Mouse (Mus musculus): ENCODE data around the gene Ryr3. TPM values are rescaled to one million over a fixed set of nuclear protein-coding genes. Genes with fewer than 3 reads are reported as not detected.

Gene Ryr3
- polyA plus RNA-seq, 1 experiment from 2014 or later: 3.7 TPM

DNA sequence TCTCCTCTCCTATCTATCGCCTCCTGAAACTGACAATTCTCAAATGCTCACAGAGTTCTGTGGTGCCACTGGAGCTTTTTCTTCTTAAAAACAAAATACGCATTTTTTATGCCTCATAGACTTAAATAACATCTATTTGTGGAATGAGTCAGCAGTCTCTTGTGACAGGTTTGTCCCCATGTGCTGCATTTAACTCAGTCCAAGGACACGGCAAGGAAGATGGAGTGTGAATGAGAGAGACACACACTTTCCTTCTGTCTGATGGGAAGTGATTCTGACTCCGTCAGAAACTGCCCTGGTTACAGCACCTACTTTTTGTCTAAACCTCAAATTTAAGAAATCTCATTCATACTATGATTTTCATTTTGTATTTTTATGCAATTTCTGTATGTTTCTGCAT lies 306.3 kb downstream of the Ryr3 start:
- WGBS: 74% methylated on average over 4 of the region's 4 CpGs
- no peak overlapping the region for H3K4me3 ChIP-seq
- H3K4me1 ChIP-seq: no peaks in the 10 kb centered on the region
- H3K27ac ChIP-seq (replicated peaks): no peak overlapping the region
- no peaks in the 10 kb centered on the region for H3K9me3 ChIP-seq
- H3K36me3 ChIP-seq: no peaks in the 10 kb centered on the region
- H3K9ac ChIP-seq: no peak overlapping the region
- H3K27me3 ChIP-seq (replicated peaks): no peaks in the 10 kb centered on the region
- H3K4me2 ChIP-seq: no peak overlapping the region
- ATAC-seq (ENCODE audit: extremely low read depth, insufficient number of reproducible peaks, low FRiP score, low TSS enrichment): no peak

DNA sequence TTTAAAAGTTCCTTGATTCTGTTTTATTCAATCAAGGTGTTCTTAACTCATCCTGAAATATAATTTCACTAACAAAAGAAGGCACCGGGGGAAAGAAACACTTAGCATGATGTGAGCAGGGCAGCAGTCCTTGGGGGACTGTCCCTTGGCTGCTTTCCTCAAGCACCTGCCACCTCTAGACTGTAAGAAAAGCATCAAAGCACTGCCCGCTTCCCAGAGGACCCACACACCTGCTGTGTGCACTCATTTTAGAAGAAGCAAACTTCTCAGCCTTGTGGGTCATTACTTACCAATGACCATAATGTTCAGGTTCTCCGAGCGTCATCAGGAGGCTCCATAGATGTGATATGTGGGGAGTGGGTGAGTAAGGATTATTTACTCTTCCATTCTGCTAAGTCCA lies 307.8 kb downstream of the Ryr3 start:
- H3K4me3 ChIP-seq: no peak overlapping the region
- ATAC-seq (ENCODE audit: extremely low read depth, insufficient number of reproducible peaks, low FRiP score, low TSS enrichment): no peak
- H3K27ac ChIP-seq (replicated peaks): no peak overlapping the region
- H3K4me1 ChIP-seq: no peaks in the 10 kb centered on the region
- no peaks in the 10 kb centered on the region for H3K36me3 ChIP-seq
- no peaks in the 10 kb centered on the region for H3K9me3 ChIP-seq
- WGBS: 73% methylated on average over 4 of the region's 4 CpGs
- no peak overlapping the region for H3K9ac ChIP-seq
- H3K27me3 ChIP-seq (replicated peaks): no peaks in the 10 kb centered on the region
- H3K4me2 ChIP-seq: no peak overlapping the region

DNA sequence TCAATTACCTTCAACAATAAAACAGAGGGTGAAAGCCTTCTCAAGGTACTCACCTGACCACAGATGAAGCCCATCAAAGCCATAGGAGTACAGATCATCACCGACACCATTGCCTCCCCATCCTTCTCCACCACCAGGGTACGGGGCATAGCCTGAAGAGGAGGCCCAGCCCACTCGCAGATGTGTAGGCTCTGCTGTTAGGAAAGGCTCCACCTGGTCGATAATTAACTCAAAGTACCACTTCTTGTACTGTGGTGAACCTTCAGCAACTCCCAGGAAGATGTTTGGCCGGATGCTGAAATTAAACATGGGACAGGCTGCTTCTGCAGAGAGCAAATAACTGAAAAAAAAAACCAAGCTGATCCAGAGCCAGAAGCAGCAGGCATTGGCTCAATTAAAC lies 316.1 kb downstream of the Ryr3 start:
- Histone ChIP-seq H3K27me3 (replicated peaks) (no peaks in the 10 kb centered on the region), H3K4me2 (no peak overlapping the region), H3K9me3 (no peaks in the 10 kb centered on the region), H3K4me1 (0 out of 2 replicates have a peak, but pooled peaks cover 4% of the 10 kb centered on the region), H3K27ac (replicated peaks) (no peak overlapping the region), H3K4me3 (no peak overlapping the region), H3K9ac (no peak overlapping the region), H3K36me3 (no peaks in the 10 kb centered on the region)
- WGBS: 55% methylated on average over 5 of the region's 5 CpGs
- ATAC-seq (ENCODE audit: extremely low read depth, insufficient number of reproducible peaks, low FRiP score, low TSS enrichment): no peak

DNA sequence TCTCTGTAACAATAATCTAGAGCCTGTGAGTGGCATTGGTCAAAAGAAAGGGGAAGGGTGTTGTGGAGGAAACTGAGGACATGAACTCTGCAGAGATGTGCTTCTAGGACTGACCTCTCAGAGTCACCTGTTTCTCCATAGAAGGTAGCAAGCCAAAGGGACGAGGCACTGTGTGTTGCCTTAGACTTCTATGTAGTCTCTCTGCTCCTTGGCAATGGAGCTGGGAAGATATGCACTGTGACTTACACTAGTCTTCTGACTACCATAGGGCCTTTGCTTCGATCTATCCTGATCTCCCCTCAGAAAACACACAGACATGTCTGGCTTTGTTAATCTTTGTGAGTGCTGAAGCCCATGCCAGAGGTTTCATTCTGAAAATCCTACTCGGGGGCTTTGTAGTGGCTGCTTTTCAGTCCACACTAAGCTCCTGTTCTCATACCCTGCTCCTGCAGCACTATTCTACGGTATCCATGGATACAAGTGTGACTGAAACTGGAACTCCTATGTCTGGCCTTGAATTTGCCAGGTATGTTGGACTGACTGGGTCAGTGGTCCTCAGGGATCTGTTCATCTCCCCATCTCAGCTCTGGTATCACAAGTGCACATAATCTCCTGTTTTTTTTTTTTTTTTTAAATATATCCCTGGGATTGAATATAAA lies 332.3 kb downstream of the Ryr3 start:
- Histone ChIP-seq H3K36me3 (no peaks in the 10 kb centered on the region), H3K9me3 (no peaks in the 10 kb centered on the region), H3K27ac (replicated peaks) (no peak overlapping the region), H3K27me3 (replicated peaks) (no peaks in the 10 kb centered on the region), H3K4me1 (no peaks in the 10 kb centered on the region), H3K4me3 (no peak overlapping the region), H3K9ac (no peak overlapping the region), H3K4me2 (no peak overlapping the region)
- WGBS: 70% methylated on average over 4 of the region's 4 CpGs
- ATAC-seq (ENCODE audit: extremely low read depth, insufficient number of reproducible peaks, low FRiP score, low TSS enrichment): no peak

DNA sequence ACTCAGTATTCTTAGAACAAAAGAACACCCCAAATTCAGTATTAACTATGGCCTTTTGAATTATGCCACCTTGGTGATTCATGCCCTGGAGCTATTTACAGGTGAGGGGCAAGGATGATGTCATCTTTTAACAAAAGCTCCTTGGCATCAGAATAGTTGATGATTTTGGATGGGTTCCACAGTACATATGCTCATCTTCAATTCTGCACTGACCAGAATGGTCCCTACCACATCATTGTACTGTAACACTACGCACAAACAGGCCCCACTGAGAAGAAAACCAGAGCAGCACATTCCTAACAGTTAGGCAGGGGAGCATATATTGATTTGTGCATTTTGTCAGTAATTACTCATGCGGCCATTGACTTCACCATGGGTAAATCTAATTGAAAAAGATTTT lies 335.1 kb downstream of the Ryr3 start:
- H3K4me3 ChIP-seq: no peak overlapping the region
- H3K27me3 ChIP-seq (replicated peaks): no peaks in the 10 kb centered on the region
- no peaks in the 10 kb centered on the region for H3K9me3 ChIP-seq
- no peak overlapping the region for H3K27ac ChIP-seq (replicated peaks)
- H3K4me2 ChIP-seq: no peak overlapping the region
- no peaks in the 10 kb centered on the region for H3K4me1 ChIP-seq
- no peak for ATAC-seq (ENCODE audit: extremely low read depth, insufficient number of reproducible peaks, low FRiP score, low TSS enrichment)
- H3K36me3 ChIP-seq: no peaks in the 10 kb centered on the region
- 77% methylated on average over 2 of the region's 2 CpGs for WGBS
- H3K9ac ChIP-seq: no peak overlapping the region

DNA sequence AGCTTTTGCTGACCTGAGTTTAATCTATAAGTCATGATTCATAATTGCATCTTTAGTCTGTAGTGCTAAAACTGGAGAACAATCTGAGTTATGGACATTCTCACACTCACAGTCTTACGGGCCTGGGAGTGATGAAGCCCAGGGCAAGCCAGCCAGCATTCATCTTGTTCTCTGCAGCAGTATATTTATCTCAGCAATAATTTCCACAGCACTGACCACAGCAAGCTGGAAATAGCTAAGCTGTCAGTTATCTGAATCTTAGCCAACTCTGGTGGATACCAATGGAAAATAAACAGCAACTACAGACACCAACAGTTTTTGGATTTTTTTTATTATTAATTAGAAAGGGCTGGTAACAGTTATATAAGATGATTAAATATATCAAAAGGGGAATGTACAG lies 335.5 kb downstream of the Ryr3 start:
- Histone ChIP-seq H3K4me3 (no peak overlapping the region), H3K27me3 (replicated peaks) (no peaks in the 10 kb centered on the region), H3K27ac (replicated peaks) (no peak overlapping the region), H3K4me1 (no peaks in the 10 kb centered on the region), H3K4me2 (no peak overlapping the region), H3K36me3 (no peaks in the 10 kb centered on the region), H3K9ac (no peak overlapping the region), H3K9me3 (no peaks in the 10 kb centered on the region)
- no peak for ATAC-seq (ENCODE audit: extremely low read depth, insufficient number of reproducible peaks, low FRiP score, low TSS enrichment)
- WGBS: 48% methylated on average over 1 of the region's 1 CpGs

- H3K36me3 ChIP-seq: no peaks in the 10 kb centered on the region
- H3K4me2 ChIP-seq: no peak overlapping the region
- no peaks in the 10 kb centered on the region for H3K4me1 ChIP-seq
- no peaks in the 10 kb centered on the region for H3K9me3 ChIP-seq
- no peak for ATAC-seq (ENCODE audit: extremely low read depth, insufficient number of reproducible peaks, low FRiP score, low TSS enrichment)
- no peak overlapping the region for H3K4me3 ChIP-seq
- H3K27ac ChIP-seq (replicated peaks): no peak overlapping the region
- no peaks in the 10 kb centered on the region for H3K27me3 ChIP-seq (replicated peaks)
- H3K9ac ChIP-seq: no peak overlapping the region
- WGBS: 70% methylated on average over 3 of the region's 3 CpGs
Measured at GRCm38 (mm10) chr2:112877404-112877803, 339.5 kb downstream of the Ryr3 start.

DNA sequence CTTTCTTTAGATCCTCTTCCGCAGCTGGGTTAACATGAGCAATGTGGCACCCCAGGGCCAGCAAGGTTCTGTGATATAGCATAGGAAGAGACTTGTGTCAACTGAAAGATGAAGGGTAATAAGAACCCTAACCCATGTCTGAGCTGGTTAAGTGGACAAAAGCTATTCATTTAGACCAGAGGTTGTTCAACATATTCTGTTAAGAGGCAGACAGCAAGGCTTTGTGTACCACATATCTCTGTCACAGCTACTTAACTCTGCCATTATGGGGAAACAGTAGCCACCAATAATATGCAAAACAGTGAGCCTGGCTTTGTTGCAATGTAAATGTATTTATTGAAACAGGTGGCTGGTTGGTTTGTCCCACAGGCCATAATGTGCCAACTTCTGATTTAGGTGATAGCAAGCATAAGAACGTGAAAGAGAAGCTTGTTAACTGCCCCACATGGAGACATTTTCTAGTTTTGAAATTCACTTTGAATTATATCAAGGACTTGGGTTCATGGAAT lies 350.8 kb downstream of the Ryr3 start:
- Histone ChIP-seq H3K9me3 (no peaks in the 10 kb centered on the region), H3K4me3 (no peak overlapping the region), H3K36me3 (no peaks in the 10 kb centered on the region), H3K27me3 (replicated peaks) (no peaks in the 10 kb centered on the region), H3K9ac (no peak overlapping the region), H3K27ac (replicated peaks) (no peak overlapping the region), H3K4me2 (no peak overlapping the region), H3K4me1 (no peaks in the 10 kb centered on the region)
- no peak for ATAC-seq (ENCODE audit: extremely low read depth, insufficient number of reproducible peaks, low FRiP score, low TSS enrichment)
- 77% methylated on average over 2 of the region's 2 CpGs for WGBS

DNA sequence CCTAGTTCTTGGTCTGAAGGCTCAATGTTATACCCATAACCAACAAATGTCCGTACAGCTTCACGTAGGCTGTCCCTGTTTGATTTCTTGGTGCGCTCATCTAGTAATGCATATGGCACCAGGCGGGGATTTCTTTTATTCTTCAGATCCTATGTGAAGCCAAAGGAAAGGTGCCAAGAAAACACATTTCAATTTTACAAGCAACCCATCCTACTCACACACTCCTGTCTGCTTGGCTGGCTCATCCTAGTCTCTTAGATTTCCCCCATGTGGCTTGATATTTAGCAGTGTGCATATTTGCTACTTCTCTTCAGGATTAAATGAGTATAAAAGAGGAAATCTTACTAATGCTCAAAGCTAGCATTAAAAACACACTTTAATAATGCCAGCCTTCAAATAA lies 355.1 kb downstream of the Ryr3 start:
- no peaks in the 10 kb centered on the region for H3K36me3 ChIP-seq
- H3K9me3 ChIP-seq: no peaks in the 10 kb centered on the region
- no peak overlapping the region for H3K9ac ChIP-seq
- no peak overlapping the region for H3K27ac ChIP-seq (replicated peaks)
- ATAC-seq (ENCODE audit: extremely low read depth, insufficient number of reproducible peaks, low FRiP score, low TSS enrichment): no peak
- no peaks in the 10 kb centered on the region for H3K27me3 ChIP-seq (replicated peaks)
- no peak overlapping the region for H3K4me3 ChIP-seq
- H3K4me1 ChIP-seq: no peaks in the 10 kb centered on the region
- H3K4me2 ChIP-seq: no peak overlapping the region
- WGBS: 80% methylated on average over 4 of the region's 4 CpGs

GRCm38 (mm10) chr2:112845583-112846512 lies 371.0 kb downstream of the Ryr3 start:
- peaks cover 7% of the 10 kb centered on the region; the same call in 1 of the 2 replicates for H3K9me3 ChIP-seq
- no peak for ATAC-seq (ENCODE audit: extremely low read depth, insufficient number of reproducible peaks, low FRiP score, low TSS enrichment)
- 65% methylated on average over 4 of the region's 4 CpGs for WGBS
- no peak overlapping the region for H3K4me2 ChIP-seq
- no peak overlapping the region for H3K4me3 ChIP-seq
- H3K27ac ChIP-seq (replicated peaks): no peak overlapping the region
- H3K4me1 ChIP-seq: no peaks in the 10 kb centered on the region
- no peak overlapping the region for H3K9ac ChIP-seq
- no peaks in the 10 kb centered on the region for H3K27me3 ChIP-seq (replicated peaks)
- H3K36me3 ChIP-seq: peaks cover 4% of the 10 kb centered on the region; the same call in 1 of the 2 replicates

DNA sequence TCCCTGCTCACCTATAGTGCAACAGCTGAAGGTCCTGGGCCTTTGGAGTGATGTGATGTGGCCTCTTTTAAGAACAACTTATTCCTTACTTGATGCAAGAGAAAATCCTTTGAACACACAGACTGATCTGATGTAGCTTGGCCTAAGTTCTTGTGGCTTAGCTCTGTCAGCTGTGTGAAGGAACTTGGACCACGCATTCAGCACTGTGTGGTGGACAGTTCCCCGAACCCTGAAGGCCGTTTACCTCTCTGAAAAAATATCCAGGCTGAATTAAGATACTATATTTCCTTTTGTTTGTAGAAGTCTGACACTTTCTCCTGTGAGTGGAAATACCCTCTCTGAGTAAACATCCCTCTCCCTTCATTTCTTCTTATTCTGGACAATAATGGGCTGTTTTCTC lies 374.0 kb downstream of the Ryr3 start:
- ATAC-seq (ENCODE audit: extremely low read depth, insufficient number of reproducible peaks, low FRiP score, low TSS enrichment): no peak
- H3K27me3 ChIP-seq (replicated peaks): no peaks in the 10 kb centered on the region

More for the DNA sequence above, 374.0 kb downstream of the Ryr3 start:
- Histone ChIP-seq H3K4me2 (no peak overlapping the region), H3K4me3 (no peak overlapping the region), H3K36me3 (no peaks in the 10 kb centered on the region), H3K9ac (no peak overlapping the region), H3K4me1 (no peaks in the 10 kb centered on the region), H3K27ac (replicated peaks) (no peak overlapping the region), H3K9me3 (no peaks in the 10 kb centered on the region)
- 18% methylated on average over 3 of the region's 3 CpGs for WGBS
